Mouse (Mus musculus): ENCODE measurements around the gene Zfp804a. TPM values are rescaled to one million over a fixed set of nuclear protein-coding genes. Genes with fewer than 3 reads are reported as not detected.

Zfp804a gene
- total RNA-seq (2021): under 1 TPM; 0.07 to 0.20 TPM
- long read RNA-seq, experiment 1: 0 reads
- long read RNA-seq, experiment 2: 0 reads

GRCm38 (mm10) chr2:82053185-82053891 is at the start of gene Zfp804a:
Zfp804a (plus strand) TSS chr2:82053222.
- DNase-seq: peak; percentile 2 to 6

DNA sequence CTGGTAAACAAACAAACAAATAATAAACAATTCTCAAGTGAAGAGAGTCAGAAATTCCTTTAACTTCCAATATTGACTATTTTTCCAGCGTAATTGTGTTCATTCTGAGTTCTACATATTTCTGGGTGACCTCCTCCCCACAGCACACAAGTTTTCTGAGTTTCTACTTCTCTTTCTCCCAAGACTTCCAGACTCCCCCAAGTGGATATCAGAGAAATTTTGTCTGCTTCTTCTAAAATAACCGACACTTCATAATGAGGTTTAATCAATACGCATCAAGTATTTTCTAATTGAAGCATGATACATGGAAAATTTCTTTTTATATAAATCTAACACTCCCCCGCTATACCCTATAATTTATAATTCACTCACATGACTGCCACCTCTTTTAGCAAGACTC is 1.4 kb upstream of the Zfp804a start:
- no peak for DNase-seq

- peak in 1 of 2 experiments; percentile 1 for DNase-seq
These were observed 461 bp upstream of the Zfp804a start for GRCm38 (mm10) chr2:82052338-82053184.

DNA sequence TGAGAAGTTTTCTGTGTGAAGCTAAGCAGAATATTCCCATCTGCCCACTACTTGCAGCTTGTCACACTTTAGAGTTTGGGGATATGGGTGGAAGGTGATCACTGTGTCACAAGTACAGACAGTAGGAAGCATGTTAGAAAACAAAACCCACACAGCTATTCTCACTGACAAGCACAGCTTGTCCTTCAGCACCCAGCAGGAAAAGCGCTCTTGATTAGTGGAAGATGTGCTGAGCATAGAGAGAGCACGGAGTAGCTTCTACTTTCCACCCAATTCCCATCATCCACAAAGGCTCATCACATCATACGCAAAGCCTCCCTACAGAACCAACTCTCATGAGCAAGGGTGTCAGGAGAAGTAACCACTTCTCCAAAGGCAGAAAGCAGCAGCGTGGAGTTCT is 1.4 kb downstream of the Zfp804a start:
- no peak for DNase-seq

DNA sequence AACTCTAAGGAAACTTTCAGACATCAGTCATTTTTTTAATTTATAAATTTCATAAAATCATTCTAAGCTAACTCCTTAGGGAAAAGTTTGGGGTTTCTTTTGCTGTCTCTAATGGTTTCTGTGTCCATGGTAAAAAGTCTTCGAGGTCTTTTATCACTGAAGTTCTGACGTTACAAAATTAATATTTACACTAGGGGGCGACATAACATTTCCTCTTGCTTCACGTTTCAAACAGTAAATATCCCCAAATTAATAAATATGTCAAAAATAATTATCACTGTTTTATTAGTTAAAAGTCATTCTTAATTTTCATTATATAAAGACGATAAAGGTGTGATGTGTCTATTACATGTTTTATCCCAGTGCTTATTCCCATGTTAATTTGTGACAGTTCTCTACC is 11.6 kb downstream of the Zfp804a start:
- DNase-seq: no peak

- DNase-seq: no peak
These were observed 14.9 kb downstream of the Zfp804a start for GRCm38 (mm10) chr2:82067912-82068311.

GRCm38 (mm10) chr2:82069172-82069571 is 16.1 kb downstream of the Zfp804a start:
- DNase-seq: no peak

- no peak for DNase-seq
These were observed 23.9 kb downstream of the Zfp804a start for GRCm38 (mm10) chr2:82076883-82077282.

- DNase-seq: no peak
These were observed 25.4 kb downstream of the Zfp804a start for GRCm38 (mm10) chr2:82078287-82078994.

GRCm38 (mm10) chr2:82080678-82081077 is 27.7 kb downstream of the Zfp804a start:
- no peak for DNase-seq

- no peak for DNase-seq
These were observed 60.1 kb downstream of the Zfp804a start for GRCm38 (mm10) chr2:82113148-82113547.

GRCm38 (mm10) chr2:82113650-82114049 is 60.6 kb downstream of the Zfp804a start:
- no peak for DNase-seq

DNA sequence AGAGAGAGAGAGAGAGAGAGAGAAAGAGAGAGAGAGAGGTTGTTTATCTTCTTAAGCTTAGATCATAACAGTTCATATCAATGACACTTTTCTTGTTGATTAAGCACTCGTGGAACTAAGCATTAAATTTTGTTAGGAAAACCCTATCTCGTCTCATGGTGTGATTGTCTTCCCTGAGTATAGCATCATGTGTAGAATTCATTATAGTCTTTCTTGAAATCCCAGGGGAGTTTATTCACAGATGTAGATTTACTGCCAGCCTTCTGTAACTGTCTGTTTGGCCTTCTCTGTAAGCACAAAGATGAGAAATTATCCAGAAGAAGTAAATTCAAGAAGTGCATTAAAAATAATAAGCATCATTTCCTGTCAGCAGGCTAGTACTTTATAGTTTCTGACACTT is 66.6 kb downstream of the Zfp804a start:
- no peak for DNase-seq

DNA sequence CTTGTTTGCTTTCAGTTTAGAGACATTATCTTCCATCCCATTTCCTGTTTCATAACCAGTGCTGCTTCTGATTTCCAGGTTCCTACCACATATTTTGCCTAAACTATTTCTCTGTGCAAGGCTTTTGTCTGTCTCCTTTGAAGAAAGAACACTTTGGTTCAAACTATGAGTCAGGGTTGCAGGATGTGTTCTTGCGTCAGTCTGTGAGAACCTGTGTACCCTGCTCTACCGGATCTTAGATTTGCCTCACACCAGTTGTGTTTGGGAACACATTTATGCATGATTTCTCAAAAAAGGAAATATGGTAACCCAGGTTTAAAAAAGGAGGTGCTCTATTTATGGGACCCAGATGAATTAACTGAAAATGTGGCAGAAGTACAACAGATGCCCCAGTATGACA is 125.7 kb downstream of the Zfp804a start:
- DNase-seq: no peak

GRCm38 (mm10) chr2:82181010-82181409 is 128.0 kb downstream of the Zfp804a start:
- DNase-seq: no peak

GRCm38 (mm10) chr2:82199901-82200300 is 146.9 kb downstream of the Zfp804a start:
- DNase-seq: no peak

DNA sequence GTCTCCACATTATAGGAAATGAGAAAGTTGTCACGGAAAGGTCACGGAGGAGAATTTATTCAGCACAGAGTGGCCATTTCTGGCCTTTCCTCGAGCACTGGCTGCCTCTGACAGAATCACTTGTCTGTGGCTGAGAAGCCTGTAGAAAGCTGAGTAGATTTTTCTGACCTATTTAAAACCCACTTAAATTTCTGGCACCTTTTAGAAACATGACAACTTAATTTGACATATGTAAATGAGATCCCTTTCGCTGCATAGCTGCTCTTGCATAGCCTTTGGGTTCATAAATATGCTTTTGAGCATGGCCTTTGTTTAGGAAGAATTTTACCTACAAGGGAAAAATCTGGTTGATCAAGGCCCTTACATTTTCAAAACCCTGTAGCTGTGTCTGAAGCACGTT is 147.6 kb downstream of the Zfp804a start:
- DNase-seq: no peak

DNA sequence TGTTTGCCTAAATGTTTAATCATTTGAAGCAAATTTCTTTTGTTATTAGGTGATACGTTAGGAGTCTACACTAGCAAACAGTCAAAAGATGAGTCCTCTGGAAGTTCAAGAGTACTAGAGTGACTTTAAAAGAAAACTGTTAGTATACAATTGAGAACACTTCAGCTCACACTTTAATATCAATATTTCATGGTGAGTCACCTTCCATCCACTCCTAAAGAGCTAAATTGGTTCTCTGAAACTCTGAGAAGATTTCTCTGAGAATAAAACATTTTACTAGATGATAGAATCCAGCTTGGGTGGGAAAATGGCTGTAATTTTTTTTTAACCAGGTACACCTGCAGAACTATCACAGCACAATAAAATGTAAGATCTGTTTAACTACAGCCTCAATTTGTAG is 157.6 kb downstream of the Zfp804a start:
- DNase-seq: no peak

- DNase-seq: no peak
These were observed 158.9 kb downstream of the Zfp804a start for GRCm38 (mm10) chr2:82211972-82212371.

DNA sequence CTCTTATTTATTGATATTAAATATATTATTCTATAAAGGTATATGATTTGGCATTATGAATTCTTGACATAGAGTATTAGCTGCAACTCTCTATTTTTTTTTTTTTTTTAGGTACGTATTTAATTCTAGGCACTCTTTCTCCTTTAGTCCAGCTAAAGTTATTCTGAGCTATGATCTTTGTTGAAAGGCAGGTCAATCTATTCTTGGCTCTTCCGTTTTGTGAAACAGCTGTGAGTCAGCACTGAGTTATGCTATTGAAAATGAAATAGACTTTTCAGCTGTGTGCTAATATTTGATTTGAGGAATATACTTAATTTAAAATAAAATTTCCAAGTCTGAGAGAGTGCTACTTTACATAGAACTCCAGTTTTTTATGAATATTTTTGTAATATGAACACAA is 164.9 kb downstream of the Zfp804a start:
- no peak for DNase-seq

GRCm38 (mm10) chr2:82246020-82246419 is 193.0 kb downstream of the Zfp804a start:
- no peak for DNase-seq

DNA sequence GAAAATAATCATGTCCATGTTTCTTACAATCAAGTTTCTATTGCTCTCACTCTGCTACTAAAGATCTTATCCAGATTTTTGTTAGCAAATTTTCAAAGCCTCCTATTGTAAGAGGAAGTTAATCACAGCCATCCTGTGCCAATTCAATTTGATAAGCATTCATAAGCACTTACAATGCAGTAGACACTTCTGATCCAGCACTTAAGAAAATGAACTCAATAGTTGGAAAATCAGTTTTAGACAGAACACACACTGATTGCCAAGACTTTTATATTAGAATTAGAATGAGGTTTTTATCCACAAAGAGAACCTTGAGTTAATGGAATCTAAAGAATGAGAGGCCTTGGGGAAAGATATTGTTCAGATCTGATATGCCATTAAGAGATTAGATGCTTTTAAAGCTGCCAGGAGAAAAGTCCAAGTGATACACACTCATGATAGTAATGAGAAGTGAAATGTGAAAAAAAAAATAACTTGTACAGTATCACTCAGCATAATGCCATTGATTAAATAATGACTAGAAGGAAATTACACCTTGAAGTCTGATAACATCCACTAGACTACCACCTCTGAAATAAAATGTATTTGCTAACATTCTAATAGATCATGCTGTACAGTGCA is 194.0 kb downstream of the Zfp804a start:
- DNase-seq: no peak

Data from adrenal gland, postnatal 36 days (tissue).